Mouse (Mus musculus) embryonic fibroblast, embryonic 13.5 days (primary cell): ENCODE measurements around the gene Zfp82.

ENCODE experiments used
- CTCF ChIP-seq: IDR thresholded peaks from 2 replicates; pipeline ENCODE4 v1.5.1; 2011; ENCODE audit warnings: mild to moderate bottlenecking, control low read depth, low read length, moderate library complexity, borderline replicate concordance; ENCODE audit not compliant: insufficient read depth
- POLR2A ChIP-seq: IDR thresholded peaks from 2 replicates; pipeline ENCODE4 v1.6.1; 2011; ENCODE audit warnings: low read depth, mild to moderate bottlenecking, control low read depth, low read length, moderate library complexity

- TF ChIP-seq POLR2A (no peak), CTCF (no peak)
Observed at GRCm38 (mm10) chr7:30031379-30031778, 41.3 kb downstream of the Zfp82 start.
